Mouse (Mus musculus): Measurements from ENCODE around the gene Stxbp2.

Gene Stxbp2

GRCm38 (mm10) chr8:3631478-3631875 is 722 bp downstream of the Stxbp2 start:
- in situ Hi-C loops (cut with MboI): no loop called here

DNA sequence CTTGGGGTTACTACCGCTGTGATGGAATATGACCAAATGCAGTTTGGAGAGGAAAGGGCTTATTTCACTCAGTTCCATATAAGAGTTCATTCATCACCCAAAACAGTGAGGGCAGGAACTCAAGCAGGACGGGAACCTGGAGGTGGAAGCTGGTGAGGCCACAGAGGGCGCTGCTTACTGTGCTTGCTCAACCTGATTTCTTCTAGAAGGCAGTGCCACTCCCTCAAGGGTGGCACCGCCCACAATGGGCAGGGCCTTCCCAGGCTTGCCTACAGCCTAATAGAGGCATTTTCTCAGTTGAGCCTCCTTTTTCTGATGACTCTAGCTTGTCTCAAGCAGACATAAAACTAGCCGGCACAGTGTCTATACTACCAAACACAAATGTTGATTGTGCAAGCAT is 15.0 kb downstream of the Stxbp2 start:
- in situ Hi-C loops (cut with MboI): no loop called here

GRCm38 (mm10) chr8:3646824-3647531 is 16.2 kb downstream of the Stxbp2 start:
- in situ Hi-C loops (cut with MboI): no loop called here

- in situ Hi-C loops (cut with MboI): no loop called here
Measured at GRCm38 (mm10) chr8:3647561-3647960, 16.8 kb downstream of the Stxbp2 start.

DNA sequence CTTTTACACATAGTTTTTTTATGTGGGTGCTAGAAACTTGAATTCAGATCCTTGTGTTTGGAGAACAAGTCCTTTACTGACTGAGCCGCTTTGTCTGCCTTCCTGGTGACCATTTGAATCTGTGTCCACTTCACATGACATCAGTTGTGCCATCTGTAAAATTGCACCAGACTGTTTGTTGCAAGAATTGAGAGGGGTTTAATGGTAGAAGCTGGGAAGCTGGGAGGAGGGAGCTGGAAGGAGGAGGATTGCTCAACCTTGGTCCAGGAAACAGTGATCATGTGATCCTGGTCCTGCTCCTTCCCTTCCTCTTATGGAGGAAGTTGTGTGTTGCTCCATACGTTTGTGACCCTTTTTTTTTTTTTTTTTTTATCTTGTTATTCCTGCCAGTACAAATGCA is 17.5 kb downstream of the Stxbp2 start:
- in situ Hi-C loops (cut with MboI): no loop called here

- in situ Hi-C loops (cut with MboI): no loop called here
Measured at GRCm38 (mm10) chr8:3648990-3649389, 18.2 kb downstream of the Stxbp2 start.

- in situ Hi-C loops (cut with MboI): no loop called here
Measured at GRCm38 (mm10) chr8:3652845-3653244, 22.1 kb downstream of the Stxbp2 start.

- in situ Hi-C loops (cut with MboI): no loop called here
Measured at GRCm38 (mm10) chr8:3654726-3655508, 24.2 kb downstream of the Stxbp2 start.

- in situ Hi-C loops (cut with MboI): no loop called here
Measured at GRCm38 (mm10) chr8:3655526-3655925, 24.8 kb downstream of the Stxbp2 start, which contains the start of gene Retn. Retn (plus strand) TSS chr8:3655770.

GRCm38 (mm10) chr8:3656725-3657381 is 26.1 kb downstream of the Stxbp2 start:
- in situ Hi-C loops (cut with MboI): no loop called here

GRCm38 (mm10) chr8:3660889-3661288 is 30.1 kb downstream of the Stxbp2 start:
- in situ Hi-C loops (cut with MboI): no loop called here

DNA sequence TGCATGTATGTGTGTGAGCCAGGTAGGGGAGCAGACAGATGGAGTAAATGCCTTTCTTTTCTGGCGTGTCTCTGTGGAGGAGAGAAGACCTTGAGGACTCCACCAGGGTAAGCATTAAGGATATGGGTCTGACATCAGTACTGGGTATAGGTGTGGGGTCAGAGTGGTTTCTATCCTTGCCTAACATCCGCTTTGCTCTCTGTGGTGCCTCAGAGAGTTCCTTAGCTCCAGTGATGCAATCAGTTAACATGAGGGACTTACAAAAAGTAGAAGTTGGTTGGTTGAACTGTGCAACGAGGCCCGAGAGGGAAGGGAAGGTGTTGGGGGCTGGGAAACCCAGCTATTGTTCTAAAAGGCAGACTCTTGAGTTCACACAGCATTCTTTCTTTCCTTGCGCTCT is 33.6 kb downstream of the Stxbp2 start:
- in situ Hi-C loops (cut with MboI): no loop called here

DNA sequence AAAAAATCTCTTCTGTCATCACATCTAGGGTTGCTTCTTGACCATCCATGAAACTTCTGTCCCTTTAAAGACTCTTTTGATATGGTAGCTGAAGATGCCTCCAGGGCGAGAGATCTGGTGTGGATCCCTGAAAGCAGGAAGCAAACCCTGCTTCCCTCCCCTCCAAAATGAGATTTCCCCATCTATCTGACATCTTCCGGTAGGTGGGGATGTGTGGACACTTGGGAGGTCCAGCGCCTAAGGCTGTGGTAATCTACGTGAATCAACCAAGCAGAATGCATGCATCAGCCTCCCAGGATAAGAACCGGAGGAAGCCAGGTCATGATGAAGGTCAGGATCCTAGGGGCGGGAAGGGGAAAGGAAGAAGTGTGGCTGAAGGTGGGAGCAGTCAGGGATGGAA is 34.8 kb downstream of the Stxbp2 start, which contains the start of gene Mcemp1:
Gene Mcemp1, plus strand, starts transcription at position 248 of the 400 bp plus-strand sequence.
- in situ Hi-C loops (cut with MboI): no loop called here

- in situ Hi-C loops (cut with MboI): loop anchor here (5.0 kb wide), 1 partner anchor 43 kb away; the partner anchor contains the start of gene Pcp2
Measured at GRCm38 (mm10) chr8:3670388-3670787, 39.6 kb downstream of the Stxbp2 start.

- in situ Hi-C loops (cut with MboI): loop anchor here (5.0 kb wide), 1 partner anchor 45 kb away; the partner anchor contains the start of gene Pcp2
Measured at GRCm38 (mm10) chr8:3671980-3672491, 41.3 kb downstream of the Stxbp2 start, which contains the start of gene Fcor. Fcor (minus strand) TSS chr8:3672362.

GRCm38 (mm10) chr8:3674671-3675070 is 43.9 kb downstream of the Stxbp2 start:
- in situ Hi-C loops (cut with MboI): loop anchor here (5.0 kb wide), 1 partner anchor 47 kb away; the partner anchor contains the start of gene Pcp2

DNA sequence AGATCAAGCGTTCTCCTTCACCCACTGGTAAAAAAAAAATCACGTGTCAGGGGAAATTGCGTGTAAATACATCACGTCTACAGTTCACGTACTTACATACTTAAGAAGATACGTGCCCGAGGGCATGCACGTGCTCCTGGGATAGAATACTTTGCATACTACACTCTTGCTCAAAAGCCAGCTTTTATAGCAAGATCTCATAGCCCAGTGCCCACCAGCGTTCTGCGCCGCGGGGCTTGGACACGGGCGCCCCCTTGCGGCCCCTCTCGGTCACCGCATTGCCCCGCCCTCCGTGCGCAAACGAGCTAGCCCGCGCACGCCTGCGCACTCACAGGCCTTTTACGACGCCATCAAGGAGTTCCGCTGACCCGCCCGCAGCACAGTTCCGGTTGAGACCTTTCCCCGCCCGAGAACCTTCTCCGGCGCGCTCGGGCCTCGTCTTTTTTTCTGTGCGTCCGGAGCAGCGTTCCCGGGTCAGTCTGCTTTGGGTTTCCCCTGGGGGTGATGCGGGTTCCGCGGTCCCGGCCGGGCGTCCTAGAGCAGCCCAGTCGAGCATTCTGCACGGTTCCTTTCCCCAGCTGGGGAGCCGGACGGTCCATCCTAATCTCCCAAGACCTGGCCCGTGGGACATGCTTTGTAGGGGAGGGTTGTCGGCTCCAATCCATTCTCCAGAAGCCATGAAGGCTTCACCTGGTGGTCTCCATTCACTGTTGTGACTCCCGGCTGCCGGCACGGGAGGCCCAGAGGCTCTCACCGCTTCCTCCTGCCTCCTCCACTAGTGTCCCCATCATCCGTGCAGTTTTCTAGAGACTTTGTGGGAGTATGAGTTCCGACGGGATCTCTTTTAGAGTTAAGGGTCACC is 45.6 kb downstream of the Stxbp2 start, which contains the start of gene Trappc5:
Gene Trappc5, plus strand, starts transcription at position 169 of the 862 bp plus-strand sequence.
- in situ Hi-C loops (cut with MboI): no loop called here

DNA sequence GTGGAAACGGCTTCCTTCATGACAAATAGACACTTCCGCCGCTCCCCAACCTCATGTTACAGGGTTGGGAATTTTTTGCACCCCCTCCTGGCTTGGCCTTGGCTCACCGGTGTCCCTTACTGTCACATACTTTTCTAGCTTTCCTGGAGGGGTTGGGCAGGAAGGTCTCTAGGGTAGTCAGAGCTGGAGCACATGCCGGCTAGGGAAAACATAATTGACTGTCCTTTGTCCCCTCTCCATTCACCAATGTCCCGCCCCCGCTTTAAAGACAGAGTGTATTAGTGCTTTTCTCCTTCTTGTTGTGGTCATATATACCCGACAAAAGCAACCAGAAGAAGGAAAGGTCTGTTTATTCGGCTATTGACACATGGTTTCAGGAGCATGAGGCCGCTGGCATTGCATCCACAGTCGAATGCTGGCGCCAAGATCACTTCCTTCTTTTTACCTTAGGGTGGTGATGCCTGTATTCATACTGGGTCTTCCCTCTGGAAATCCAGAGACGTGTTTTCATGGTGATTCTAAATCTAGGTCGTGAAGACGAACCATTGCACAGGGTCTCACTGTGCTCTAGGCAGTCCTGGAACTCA is 46.3 kb downstream of the Stxbp2 start:
- in situ Hi-C loops (cut with MboI): no loop called here

- in situ Hi-C loops (cut with MboI): no loop called here
Measured at GRCm38 (mm10) chr8:3678831-3679230, 48.1 kb downstream of the Stxbp2 start.

DNA sequence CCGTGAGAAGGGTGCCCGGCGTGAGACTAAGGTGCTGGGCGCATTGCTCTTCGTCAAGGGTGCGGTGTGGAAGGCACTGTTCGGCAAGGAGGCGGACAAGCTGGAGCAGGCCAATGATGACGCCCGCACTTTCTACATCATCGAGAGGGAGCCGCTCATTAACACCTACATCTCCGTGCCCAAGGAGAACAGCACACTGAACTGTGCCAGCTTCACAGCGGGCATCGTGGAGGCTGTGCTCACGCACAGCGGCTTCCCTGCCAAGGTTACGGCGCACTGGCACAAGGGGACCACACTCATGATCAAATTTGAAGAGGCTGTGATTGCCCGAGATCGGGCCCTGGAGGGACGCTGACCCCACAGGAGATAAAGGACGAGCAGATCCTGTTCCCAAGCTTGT is 48.5 kb downstream of the Stxbp2 start:
- in situ Hi-C loops (cut with MboI): no loop called here

DNA sequence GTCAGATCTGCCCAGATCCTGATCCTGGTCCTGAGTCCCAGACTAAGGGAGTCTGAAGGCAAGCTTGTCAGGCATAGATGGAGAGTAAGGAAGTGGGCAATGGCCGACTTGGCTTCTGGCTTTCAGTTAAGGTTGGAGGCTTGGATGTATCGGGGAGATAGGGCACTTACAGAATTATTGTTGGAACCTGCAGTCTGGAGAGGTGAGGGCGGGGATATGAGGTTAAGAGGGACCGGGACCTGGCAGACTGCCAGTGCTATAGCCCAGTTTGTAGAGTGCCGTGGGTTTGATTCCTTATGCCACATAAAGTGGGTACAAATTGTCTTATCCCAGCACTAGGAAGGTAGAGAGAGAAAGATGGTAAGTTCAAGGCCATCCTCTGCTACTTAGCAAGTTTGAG is 48.9 kb downstream of the Stxbp2 start:
- in situ Hi-C loops (cut with MboI): no loop called here

Measured in mature B cell (primary cell).